8 mouse cellular contexts compared by ENCODE assay signal in the genomic region with DNA sequence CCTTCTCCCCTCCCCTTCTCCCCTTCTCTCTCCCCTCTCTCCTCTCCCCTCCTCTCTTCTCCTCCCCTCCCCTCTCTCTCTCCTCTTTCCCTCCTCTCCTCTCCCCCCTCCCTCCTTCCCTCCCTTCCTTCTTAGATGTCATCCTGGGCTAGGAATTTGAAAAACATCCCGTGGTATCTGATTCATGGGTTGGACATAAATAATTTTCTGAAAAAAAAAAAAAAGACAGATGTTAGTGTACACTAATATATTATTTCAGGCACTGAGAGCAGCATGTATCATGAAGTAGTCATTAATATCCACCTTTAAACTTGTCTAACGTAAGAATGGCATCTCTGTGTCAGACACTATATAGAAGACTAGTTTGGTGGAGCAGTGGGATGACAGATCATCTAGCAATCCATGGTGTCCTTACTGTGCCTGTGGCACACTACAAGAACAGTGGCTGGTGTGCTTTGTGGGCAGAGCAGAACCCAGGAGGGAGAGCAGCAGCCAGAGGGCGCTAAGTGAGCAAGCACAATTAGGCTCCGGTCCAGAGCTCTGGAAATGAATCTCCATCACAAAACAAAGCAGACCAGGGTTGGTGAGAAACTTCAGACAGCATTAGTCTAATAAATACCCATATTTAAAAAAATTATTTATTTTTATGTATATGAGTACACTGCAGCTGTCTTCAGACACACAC. TPM values are rescaled to one million over a fixed set of nuclear protein-coding genes. Genes with fewer than 3 reads are reported as not detected.
DNase-seq lines count a peak whose midpoint lies in the region; ATAC-seq and TF ChIP-seq lines count a peak whose summit lies in the region.
"Had no signal": no experiment of that assay in that cellular context is flagged by ENCODE, and none has a peak within 500 bp of the region (broad histone marks: within the 10 kb centered on the region; RNA-seq: fewer than 3 reads in every experiment).

No protein-coding gene starts in this region.

- ATAC-seq in intestine, postnatal 0 days, result no peak
- no peak for ATAC-seq in intestine, embryonic 16.5 days

- no peak overlapping the region for H3K9ac ChIP-seq in intestine, postnatal 0 days (ENCODE audit: low read depth, low read length)
- no peak overlapping the region for H3K9ac ChIP-seq in intestine, embryonic 16.5 days (ENCODE audit: low read depth, low read length)
- H3K9ac ChIP-seq: embryonic facial prominence, embryonic 15.5 days had no signal

- TF ChIP-seq POLR2A in thymus, adult 2 months (IDR thresholded peaks at IDR 0.05; ENCODE audit: control insufficient read depth, extremely low read depth, insufficient read depth, low read length, poor library complexity), result no peak
- TF ChIP-seq POLR2A in bone marrow, adult 2 months (IDR thresholded peaks at IDR 0.05; ENCODE audit: borderline replicate concordance, control insufficient read depth, low read depth, low read length), result no peak
- no peak for TF ChIP-seq POLR2A in small intestine, adult 2 months (IDR thresholded peaks at IDR 0.05; ENCODE audit: low read depth, low read length)

- H3K4me3 ChIP-seq in intestine, postnatal 0 days (ENCODE audit: low read depth, low read length), result no peak overlapping the region
- no peak overlapping the region for H3K4me3 ChIP-seq in intestine, embryonic 16.5 days (ENCODE audit: low read length)
- no peak overlapping the region for H3K4me3 ChIP-seq in thymus, adult 2 months (ENCODE audit: control insufficient read depth, insufficient read depth, low read length)
- H3K4me3 ChIP-seq in bone marrow, adult 2 months (replicated peaks; ENCODE audit: control insufficient read depth, low read depth, low read length), result no peak overlapping the region
- no peak overlapping the region for H3K4me3 ChIP-seq in small intestine, adult 2 months (ENCODE audit: low read depth, low read length)
- H3K4me3 ChIP-seq: embryonic facial prominence, embryonic 15.5 days had no signal

- H3K9me3 ChIP-seq in intestine, postnatal 0 days (ENCODE audit: control insufficient read depth), result no peaks in the 10 kb centered on the region
- H3K9me3 ChIP-seq in intestine, embryonic 16.5 days (ENCODE audit: control insufficient read depth, low read length), result no peaks in the 10 kb centered on the region
- H3K9me3 ChIP-seq: embryonic facial prominence, embryonic 15.5 days had no signal

- WGBS in intestine, postnatal 0 days, result 55% methylated on average over 4 of the region's 4 CpGs
- WGBS in intestine, embryonic 16.5 days, result 62% methylated on average over 4 of the region's 4 CpGs
- 59% methylated on average over 4 of the region's 4 CpGs for WGBS in thymus, adult 2 months
- 53% methylated on average over 4 of the region's 4 CpGs for WGBS in bone marrow, adult 2 months
- 65% methylated on average over 4 of the region's 4 CpGs for WGBS in small intestine, adult 2 months

- no peak overlapping the region for H3K4me2 ChIP-seq in intestine, postnatal 0 days (replicated peaks; ENCODE audit: low read depth)
- H3K4me2 ChIP-seq in intestine, embryonic 16.5 days (ENCODE audit: low read depth, low read length), result no peak overlapping the region
- H3K4me2 ChIP-seq: embryonic facial prominence, embryonic 15.5 days had no signal

- no peaks in the 10 kb centered on the region for H3K4me1 ChIP-seq in intestine, postnatal 0 days (replicated peaks; ENCODE audit: control insufficient read depth, insufficient read depth, low read length)
- H3K4me1 ChIP-seq in intestine, embryonic 16.5 days (ENCODE audit: control insufficient read depth, insufficient read depth, low read length), result no peaks in the 10 kb centered on the region
- H3K4me1 ChIP-seq in thymus, adult 2 months (replicated peaks; ENCODE audit: control insufficient read depth, insufficient read depth, low read length), result no peaks in the 10 kb centered on the region
- no peaks in the 10 kb centered on the region for H3K4me1 ChIP-seq in bone marrow, adult 2 months (ENCODE audit: control insufficient read depth, insufficient read depth, low read length)
- no peaks in the 10 kb centered on the region for H3K4me1 ChIP-seq in small intestine, adult 2 months (ENCODE audit: control insufficient read depth, insufficient read depth, insufficient read length, low read length)
- H3K4me1 ChIP-seq: embryonic facial prominence, embryonic 15.5 days had no signal

- H3K27me3 ChIP-seq in intestine, postnatal 0 days (replicated peaks; ENCODE audit: control insufficient read depth, insufficient read depth, low read length), result no peaks in the 10 kb centered on the region
- H3K27me3 ChIP-seq in intestine, embryonic 16.5 days (replicated peaks; ENCODE audit: control insufficient read depth, insufficient read depth, low read length), result no peaks in the 10 kb centered on the region
- no peaks in the 10 kb centered on the region for H3K27me3 ChIP-seq in thymus, adult 2 months (ENCODE audit: control insufficient read depth, insufficient read depth, low read length)
- H3K27me3 ChIP-seq in small intestine, adult 2 months (ENCODE audit: control insufficient read depth, insufficient read depth, low read length), result no peaks in the 10 kb centered on the region
- H3K27me3 ChIP-seq: embryonic facial prominence, embryonic 15.5 days had no signal

- no peaks in the 10 kb centered on the region for H3K36me3 ChIP-seq in intestine, postnatal 0 days (ENCODE audit: control insufficient read depth, insufficient read depth)
- H3K36me3 ChIP-seq in intestine, embryonic 16.5 days (ENCODE audit: control insufficient read depth, insufficient read depth, low read length), result no peaks in the 10 kb centered on the region
- H3K36me3 ChIP-seq in thymus, adult 2 months (ENCODE audit: control insufficient read depth, insufficient read depth, low read length), result no peaks in the 10 kb centered on the region
- H3K36me3 ChIP-seq in small intestine, adult 2 months (ENCODE audit: control insufficient read depth, insufficient read depth, low read length), result no peaks in the 10 kb centered on the region
- H3K36me3 ChIP-seq: embryonic facial prominence, embryonic 15.5 days had no signal

- no peak overlapping the region for H3K27ac ChIP-seq in intestine, postnatal 0 days (ENCODE audit: low read depth, low read length)
- no peak overlapping the region for H3K27ac ChIP-seq in intestine, embryonic 16.5 days (ENCODE audit: low read length)
- no peak overlapping the region for H3K27ac ChIP-seq in thymus, adult 2 months (ENCODE audit: control insufficient read depth, insufficient read depth, low read length)
- no peak overlapping the region for H3K27ac ChIP-seq in bone marrow, adult 2 months (ENCODE audit: control insufficient read depth, insufficient read depth, low read depth, low read length, poor library complexity)
- H3K27ac ChIP-seq in small intestine, adult 2 months (ENCODE audit: insufficient read depth, low read depth, low read length), result no peak overlapping the region
- H3K27ac ChIP-seq: embryonic facial prominence, embryonic 15.5 days had no signal

- peak; percentile 71 for TF ChIP-seq CTCF in intestine, postnatal 0 days (IDR thresholded peaks at IDR 0.05; ENCODE audit: low read depth)
- TF ChIP-seq CTCF in thymus, adult 2 months (IDR thresholded peaks at IDR 0.05; ENCODE audit: borderline replicate concordance, control insufficient read depth, extremely low read depth, insufficient read depth, low read length, poor library complexity), result no peak
- peak; percentile 25; the same call in 1 of the 2 replicates for TF ChIP-seq CTCF in bone marrow, adult 2 months (IDR thresholded peaks at IDR 0.05; ENCODE audit: control insufficient read depth, insufficient read depth, low read length)
- TF ChIP-seq CTCF in small intestine, adult 2 months (IDR thresholded peaks at IDR 0.05; ENCODE audit: extremely low read depth, insufficient read length, insufficient replicate concordance, low read depth, low read length), result peak; percentile 43; the same call in 1 of the 2 replicates

- DNase-seq in thymus, adult 2 months, result peak; percentile 17
- DNase-seq in thymus, adult 18-20 months, result no peak
- DNase-seq in yolk sac, embryonic 10.5 days (ENCODE audit: low spot score), result no peak

RNA-seq across cellular contexts. Expression of gene Slc17a5, which starts 13.3 kb away (rescaled TPM):
- polyA plus RNA-seq in intestine, postnatal 0 days (2015; fragmentation: Nextera tagmentation; extraction: Ambion mirVana), result 250 and 313 TPM in 2 replicates
- polyA plus RNA-seq in intestine, embryonic 16.5 days (2015; fragmentation: Nextera tagmentation; extraction: Ambion mirVana), result 91.1 and 136 TPM in 2 replicates
- 15.5 and 16.6 TPM in 2 replicates for polyA plus RNA-seq in thymus, adult 2 months (2012; rRNA removed)
- 0.83 and 2.3 TPM in 2 replicates for polyA plus RNA-seq in bone marrow, adult 2 months (2011; ENCODE audit: insufficient read depth, insufficient read length, low replicate concordance, missing spikeins)
- 2.8 and 14.5 TPM in 2 replicates for polyA plus RNA-seq in small intestine, adult 2 months (2012; rRNA removed)

RNA-seq across cellular contexts. Expression of gene Cd109, which starts 14.2 kb away (rescaled TPM):
- polyA plus RNA-seq in intestine, postnatal 0 days (2015; fragmentation: Nextera tagmentation; extraction: Ambion mirVana), result 1.8 and 2.1 TPM in 2 replicates
- polyA plus RNA-seq in intestine, embryonic 16.5 days (2015; fragmentation: Nextera tagmentation; extraction: Ambion mirVana), result 4.1 and 4.9 TPM in 2 replicates
- 0.17 and 0.23 TPM in 2 replicates for polyA plus RNA-seq in thymus, adult 2 months (2012; rRNA removed)
- polyA plus RNA-seq in bone marrow, adult 2 months (2011; ENCODE audit: insufficient read depth, insufficient read length, low replicate concordance, missing spikeins), result 0.85 TPM in 1 of 2 replicates, not detected in the other
- 0.08 and 0.25 TPM in 2 replicates for polyA plus RNA-seq in small intestine, adult 2 months (2012; rRNA removed)
